Mouse (Mus musculus) effector memory CD4-positive, alpha-beta T cell, adult 7 months (primary cell): ENCODE results near the gene S100a3. TPM values are rescaled to one million over a fixed set of nuclear protein-coding genes. Genes with fewer than 3 reads are reported as not detected.

Experiments used
- polyA plus RNA-seq: library from polyadenylated mRNA; unstranded; fragments of 100-300 nt; shearing (Covaris generic); gene quantifications from one replicate; pipeline ENCODE4 v1.2.1, GENCODE M21; 2017

Gene S100a3
- 3.4 TPM for polyA plus RNA-seq

GRCm38 (mm10) chr3:90560008-90560628 is at the start of gene S100a3:
Gene S100a3 (plus strand): TSS chr3:90560578.

GRCm38 (mm10) chr3:90513796-90514590 is 46.4 kb upstream of the S100a3 start, which contains the start of the genes S100a1 and S100a13:
Gene S100a1 (minus strand): TSS chr3:90514392.
Gene S100a13 (plus strand): TSS chr3:90514435.

GRCm38 (mm10) chr3:90526580-90526979 is 33.8 kb upstream of the S100a3 start, which contains the start of gene S100a14:
Gene S100a14 (plus strand): TSS chr3:90526856.

GRCm38 (mm10) chr3:90537141-90537904 is 23.1 kb upstream of the S100a3 start, which contains the start of gene S100a16:
Gene S100a16 (plus strand): TSS chr3:90537254.

GRCm38 (mm10) chr3:90589947-90590346 is 29.6 kb downstream of the S100a3 start, which contains the start of gene S100a2:
Gene S100a2 (plus strand): TSS chr3:90590247.

GRCm38 (mm10) chr3:90601486-90602110 is 41.2 kb downstream of the S100a3 start, which contains the start of gene Gm42674:
Gene Gm42674 (plus strand): TSS chr3:90601904.

GRCm38 (mm10) chr3:90603623-90604022 is 43.2 kb downstream of the S100a3 start, which contains the start of gene S100a4:
Gene S100a4 (plus strand): TSS chr3:90603771.

GRCm38 (mm10) chr3:90608223-90608622 is 47.8 kb downstream of the S100a3 start, which contains the start of gene S100a5:
Gene S100a5 (plus strand): TSS chr3:90608523.

GRCm38 (mm10) chr3:90612728-90613291 is 52.4 kb downstream of the S100a3 start, which contains the start of gene S100a6:
Gene S100a6 (plus strand): TSS chr3:90612882.

Other genes with a start within 250 kb of the S100a3 start
- not detected for gene Slc27a3, start 170.6 kb upstream of the S100a3 start, polyA plus RNA-seq
- gene Ints3, start 127.0 kb upstream of the S100a3 start, polyA plus RNA-seq: 22.0 TPM
- not detected for gene Npr1, start 94.7 kb upstream of the S100a3 start, polyA plus RNA-seq
- 88.3 TPM for gene Ilf2, start 84.5 kb upstream of the S100a3 start, polyA plus RNA-seq
- gene Snapin, start 69.5 kb upstream of the S100a3 start, polyA plus RNA-seq: 54.4 TPM
- 165 TPM for gene Chtop, start 51.1 kb upstream of the S100a3 start, polyA plus RNA-seq
- 2.7 TPM for gene S100a1, start 46.2 kb upstream of the S100a3 start, polyA plus RNA-seq
- 153 TPM for gene S100a13, start 46.1 kb upstream of the S100a3 start, polyA plus RNA-seq
- gene S100a14, start 33.7 kb upstream of the S100a3 start, polyA plus RNA-seq: not detected
- not detected for gene S100a16, start 23.3 kb upstream of the S100a3 start, polyA plus RNA-seq
- gene S100a2, start 29.7 kb downstream of the S100a3 start, polyA plus RNA-seq: not detected
- not detected for gene Gm42674, start 41.3 kb downstream of the S100a3 start, polyA plus RNA-seq
- gene S100a4, start 43.2 kb downstream of the S100a3 start, polyA plus RNA-seq: 366 TPM
- gene S100a5, start 47.9 kb downstream of the S100a3 start, polyA plus RNA-seq: not detected
- gene S100a6, start 52.3 kb downstream of the S100a3 start, polyA plus RNA-seq: 1,053 TPM
- gene S100a7a, start 93.4 kb downstream of the S100a3 start, polyA plus RNA-seq: 0.29 TPM
- gene S100a8, start 108.4 kb downstream of the S100a3 start, polyA plus RNA-seq: not detected
- gene S100a9, start 135.1 kb downstream of the S100a3 start, polyA plus RNA-seq: not detected
- gene Pglyrp4, start 166.3 kb downstream of the S100a3 start, polyA plus RNA-seq: not detected
- not detected for gene Gm5849, start 217.3 kb downstream of the S100a3 start, polyA plus RNA-seq